Mouse (Mus musculus): ENCODE measurements around the gene Dnajc19.

DNA sequence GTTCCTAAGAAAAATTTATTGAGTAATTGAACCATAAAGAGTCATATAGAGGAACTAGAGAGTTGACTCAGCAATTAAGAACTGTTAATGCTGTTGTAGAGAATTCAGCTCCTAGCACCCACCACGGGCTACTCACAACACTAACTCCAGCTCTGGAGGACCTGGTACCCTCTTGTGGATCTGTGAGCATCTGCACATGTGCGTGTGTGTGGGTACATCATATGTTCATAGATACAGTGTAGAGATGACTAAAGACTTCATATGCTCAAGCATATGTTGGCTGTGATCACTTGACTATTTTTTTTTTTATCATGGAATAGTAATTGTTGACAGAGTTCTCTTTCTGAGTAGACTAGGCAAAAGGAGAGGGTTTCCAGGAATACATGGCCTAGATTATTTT, 18.8 kb downstream of the Dnajc19 start:
- TF ChIP-seq CTCF (IDR thresholded peaks at IDR 0.05) (no peak), POLR2A (IDR thresholded peaks at IDR 0.05; ENCODE audit: insufficient read depth, low read depth, low read length) (no peak), EP300 (IDR thresholded peaks at IDR 0.05; ENCODE audit: insufficient read depth, low read depth, low read length) (no peak)

Measured in heart, adult 2 months (tissue).